Mouse (Mus musculus) testis, adult 2 months (tissue): ENCODE results near the gene Man1c1. TPM values are rescaled to one million over a fixed set of nuclear protein-coding genes. Genes with fewer than 3 reads are reported as not detected.
A peak's percentile ranks its signal among the peaks of the same experiment; 100 is the strongest.

ENCODE experiments used
- H3K27ac ChIP-seq: fragments of 200-500 bp; 2 replicates; pipeline ENCODE4 v1.5.1; 2012; ENCODE audit warnings: low read depth, low read length; ENCODE audit not compliant: control insufficient read depth, insufficient read depth
- H3K27me3 ChIP-seq: fragments of 200-500 bp; 2 replicates; pipeline ENCODE4 v1.6.1; 2012; ENCODE audit warnings: mild to moderate bottlenecking, low read length, moderate library complexity; ENCODE audit not compliant: control insufficient read depth, insufficient read depth
- H3K36me3 ChIP-seq: fragments of 200-500 bp; 2 replicates; pipeline ENCODE4 v1.6.1; 2012; ENCODE audit warnings: mild to moderate bottlenecking, low read length; ENCODE audit not compliant: control insufficient read depth, insufficient read depth
- H3K4me1 ChIP-seq: fragments of 200-500 bp; 2 replicates; pipeline ENCODE4 v1.6.1; 2012; ENCODE audit warnings: low read length; ENCODE audit not compliant: control insufficient read depth, insufficient read depth
- H3K4me3 ChIP-seq: fragments of 200-500 bp; 2 replicates; pipeline ENCODE4 v1.5.1; 2012; ENCODE audit warnings: low read depth, mild to moderate bottlenecking, low read length, moderate library complexity, mixed read lengths; ENCODE audit not compliant: control insufficient read depth
- CTCF ChIP-seq: fragments of 200-500 bp; IDR thresholded peaks from 2 replicates; pipeline ENCODE4 v1.5.1; 2012; ENCODE audit warnings: low read depth, mild to moderate bottlenecking, inconsistent platforms, low read length, moderate library complexity; ENCODE audit not compliant: control insufficient read depth, insufficient read depth, insufficient replicate concordance
- POLR2A ChIP-seq: fragments of 200-500 bp; IDR thresholded peaks from 2 replicates; pipeline ENCODE4 v1.6.1; 2012; ENCODE audit warnings: low read depth, mild to moderate bottlenecking, inconsistent platforms, low read length, moderate library complexity; ENCODE audit not compliant: control insufficient read depth
- polyA plus RNA-seq: library from polyadenylated mRNA; depleted of rRNA; stranded (reverse); fragments of >200 nt; gene quantifications from 2 replicates; pipeline ENCODE4 v1.2.3, GENCODE M21; 2012

The Man1c1 gene
- polyA plus RNA-seq, 1 experiment = 0.95 TPM

DNA sequence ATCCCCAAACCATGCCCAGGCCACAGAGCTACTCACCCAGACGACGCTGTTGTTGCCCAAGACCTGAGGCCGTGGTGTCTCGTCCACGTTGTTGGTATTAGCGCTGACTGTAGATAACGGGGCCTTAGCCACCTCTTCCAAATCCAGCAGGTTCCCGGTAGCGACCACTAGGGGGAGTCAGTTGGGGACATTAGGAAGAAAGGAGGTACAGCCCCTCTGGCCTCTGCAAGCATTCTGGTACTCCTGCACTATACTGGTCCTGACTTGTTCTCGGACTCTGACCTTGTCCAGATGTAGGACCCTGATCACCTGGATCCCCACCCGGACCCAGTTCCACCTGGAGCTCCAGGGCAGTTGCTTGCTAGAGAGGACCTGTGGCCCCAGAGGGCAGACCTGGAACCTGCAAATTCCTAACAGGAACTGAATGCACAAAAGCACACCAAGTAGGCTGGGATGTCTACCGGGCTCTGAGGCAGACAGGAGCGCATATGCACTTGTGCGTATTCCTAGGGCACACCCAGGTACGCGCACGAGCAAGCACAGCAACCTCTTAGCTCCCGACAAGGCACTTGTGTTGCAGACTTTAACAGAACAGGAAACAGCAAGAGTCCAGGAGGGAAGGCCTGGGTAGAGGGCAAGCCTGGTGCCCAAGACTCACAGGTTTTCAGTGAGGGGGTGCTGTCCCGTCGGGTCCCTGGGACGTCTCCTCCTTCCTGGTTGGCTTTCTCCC lies 45.4 kb upstream of the Man1c1 start:
- H3K27me3 ChIP-seq = no peaks in the 10 kb centered on the region
- H3K27ac ChIP-seq = no peak overlapping the region
- TF ChIP-seq CTCF = peak; percentile 58; the same call in 1 of the 2 replicates
- no peak for TF ChIP-seq POLR2A
- H3K36me3 ChIP-seq = no peaks in the 10 kb centered on the region
- no peaks in the 10 kb centered on the region for H3K4me1 ChIP-seq
- H3K4me3 ChIP-seq = no peak overlapping the region

- TF ChIP-seq POLR2A (no peak), CTCF (peak; percentile 24; the same call in 1 of the 2 replicates)
- Histone ChIP-seq H3K27ac (no peak overlapping the region), H3K27me3 (no peaks in the 10 kb centered on the region), H3K36me3 (no peaks in the 10 kb centered on the region), H3K4me3 (no peak overlapping the region), H3K4me1 (no peaks in the 10 kb centered on the region)
These were observed 42.0 kb upstream of the Man1c1 start for GRCm38 (mm10) chr4:134745900-134746661.

DNA sequence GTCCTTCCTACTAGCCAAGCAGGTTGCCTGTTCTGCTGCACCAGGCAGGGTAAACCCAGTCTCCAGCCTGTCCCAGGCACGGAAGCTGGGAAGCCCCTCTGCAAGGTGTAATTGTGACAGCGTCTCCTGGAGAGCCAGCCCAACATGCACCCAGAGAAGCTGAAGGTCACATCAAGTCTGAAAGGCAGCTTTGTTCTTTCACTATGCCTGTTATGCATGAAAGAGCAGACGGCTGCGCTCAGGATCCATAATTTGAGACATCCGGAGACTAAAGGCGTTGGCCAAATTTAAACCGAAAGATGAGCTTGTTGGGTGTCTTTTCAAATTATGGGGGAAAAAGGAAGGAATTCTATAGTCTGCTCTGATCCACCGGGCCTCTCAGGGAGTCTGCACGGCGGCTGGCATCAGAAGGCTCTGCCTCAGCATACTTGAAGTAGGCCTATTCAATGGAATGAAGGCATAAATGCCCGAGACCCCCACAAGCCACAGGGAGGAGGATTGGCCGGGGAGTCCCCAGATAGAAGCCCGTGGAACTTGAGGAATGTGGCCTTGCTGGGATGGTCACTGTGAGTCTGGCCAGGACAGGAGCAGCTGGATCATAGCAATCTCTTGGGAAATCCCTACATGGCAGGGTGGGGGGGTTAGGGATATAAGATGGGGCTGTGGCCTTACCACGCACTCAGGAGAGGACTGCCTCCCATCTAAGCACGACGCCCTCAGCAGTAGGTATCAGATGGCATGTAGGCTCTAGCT lies 40.0 kb upstream of the Man1c1 start:
- Histone ChIP-seq H3K4me3 (no peak overlapping the region), H3K27ac (no peak overlapping the region), H3K4me1 (no peaks in the 10 kb centered on the region), H3K36me3 (no peaks in the 10 kb centered on the region), H3K27me3 (no peaks in the 10 kb centered on the region)
- no peak for TF ChIP-seq POLR2A
- no peak for TF ChIP-seq CTCF

DNA sequence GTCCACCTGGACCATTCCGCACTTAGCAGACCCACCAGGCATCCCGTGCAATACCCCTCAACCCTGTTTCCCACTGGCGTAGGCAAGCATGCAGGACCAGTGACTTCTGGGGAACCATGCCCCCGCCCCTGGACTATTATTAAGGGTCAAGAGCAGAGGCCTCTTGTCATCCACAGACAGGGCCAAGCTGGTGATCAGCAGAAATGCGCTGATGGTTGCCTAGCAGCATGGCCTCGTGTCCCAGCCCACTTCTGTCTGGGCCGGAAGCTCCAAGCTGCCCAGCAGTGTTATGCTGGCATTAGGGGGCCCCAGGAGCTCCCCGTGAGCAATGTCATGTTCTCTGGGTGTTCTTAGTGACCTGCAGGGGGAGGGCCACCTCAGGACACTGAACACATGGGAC lies 37.9 kb upstream of the Man1c1 start:
- no peaks in the 10 kb centered on the region for H3K36me3 ChIP-seq
- H3K4me1 ChIP-seq = no peaks in the 10 kb centered on the region
- H3K27ac ChIP-seq = no peak overlapping the region
- TF ChIP-seq CTCF (no peak), POLR2A (no peak)
- H3K4me3 ChIP-seq = no peak overlapping the region
- H3K27me3 ChIP-seq = no peaks in the 10 kb centered on the region

- TF ChIP-seq POLR2A (no peak), CTCF (no peak)
- Histone ChIP-seq H3K4me1 (no peaks in the 10 kb centered on the region; the same call in none of the 2 replicates), H3K4me3 (no peak overlapping the region), H3K36me3 (no peaks in the 10 kb centered on the region), H3K27ac (no peak overlapping the region), H3K27me3 (no peaks in the 10 kb centered on the region)
These were observed 36.1 kb upstream of the Man1c1 start for GRCm38 (mm10) chr4:134740186-134740585.

DNA sequence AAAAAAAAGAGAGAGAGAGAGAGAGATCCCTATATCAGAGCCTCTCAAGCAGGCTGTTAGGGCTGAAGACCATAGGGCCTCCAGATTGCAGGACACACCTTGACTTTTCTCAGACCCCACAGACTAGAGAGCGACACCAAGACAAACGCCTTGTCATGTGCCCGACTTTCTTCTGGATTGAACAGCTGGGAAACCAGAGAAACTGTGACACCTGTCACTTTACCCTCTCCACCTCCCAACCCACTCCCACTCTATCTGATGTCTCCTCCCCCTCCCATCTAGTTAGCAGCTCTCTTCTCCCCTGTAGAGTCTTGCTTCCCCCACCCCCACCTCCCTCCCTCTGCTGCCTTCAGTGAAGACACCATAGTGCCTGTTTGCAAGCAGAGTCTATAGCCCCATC lies 35.4 kb upstream of the Man1c1 start:
- Histone ChIP-seq H3K4me3 (no peak overlapping the region), H3K27ac (no peak overlapping the region), H3K4me1 (peaks cover 3% of the 10 kb centered on the region), H3K27me3 (no peaks in the 10 kb centered on the region), H3K36me3 (no peaks in the 10 kb centered on the region)
- TF ChIP-seq POLR2A (no peak), CTCF (no peak)
